Mouse (Mus musculus) bone marrow macrophage, adult 2 months (primary cell): ENCODE measurements around the gene Gm21985. TPM values are rescaled to one million over a fixed set of nuclear protein-coding genes. Genes with fewer than 3 reads are reported as not detected.
"Not testable (repeated sequence)": the region's sequence is repeated elsewhere in the genome, so short reads cannot be mapped to it uniquely, and the experiment has no call there.

Experiments
- H3K27ac ChIP-seq: 2 replicates; pipeline ENCODE4 v1.5.1; 2012; ENCODE audit warnings: low read depth, low read length; ENCODE audit not compliant: insufficient read depth
- H3K4me1 ChIP-seq: 2 replicates; pipeline ENCODE4 v1.6.1; 2012; ENCODE audit warnings: low read length; ENCODE audit not compliant: control insufficient read depth, insufficient read depth
- H3K4me3 ChIP-seq: 2 replicates; pipeline ENCODE4 v1.5.1; 2012; ENCODE audit warnings: mild to moderate bottlenecking, low read length, moderate library complexity; ENCODE audit not compliant: insufficient read depth
- CTCF ChIP-seq: IDR thresholded peaks from 2 replicates; pipeline ENCODE4 v1.5.1; 2012; ENCODE audit warnings: low read depth, mild to moderate bottlenecking, low read length, moderate library complexity
- POLR2A ChIP-seq: IDR thresholded peaks from 2 replicates; pipeline ENCODE4 v1.6.1; 2012; ENCODE audit warnings: mild to moderate bottlenecking, low read depth, low read length, borderline replicate concordance
- polyA plus RNA-seq: library from polyadenylated mRNA; stranded (reverse); fragments of >200 nt; gene quantifications from 2 replicates; pipeline ENCODE4 v1.2.4, GENCODE M21; 2012; ENCODE audit not compliant: missing spikeins, insufficient read depth, insufficient read length

The Gm21985 gene
- polyA plus RNA-seq, 1 experiment, result not detected

DNA sequence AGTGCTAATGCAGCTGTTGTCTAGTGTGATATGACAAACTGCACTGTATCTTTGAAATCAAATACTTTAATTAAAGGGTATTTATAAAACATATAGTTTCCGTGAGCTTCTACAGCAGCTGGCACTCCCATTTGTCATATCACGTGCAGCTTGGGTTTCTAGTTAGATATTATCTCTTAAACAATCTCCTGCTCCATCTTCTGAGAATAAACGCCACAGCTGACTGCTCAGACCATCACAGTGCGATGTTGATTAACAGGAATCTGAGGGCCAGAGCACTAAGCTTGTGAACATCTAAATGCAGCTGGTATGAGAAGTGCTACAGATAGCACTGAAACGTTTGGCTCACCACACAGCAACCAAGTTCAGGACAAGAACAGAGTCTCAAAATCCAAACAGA, 164.3 kb downstream of the Gm21985 start:
- TF ChIP-seq POLR2A (no peak), CTCF (no peak)
- Histone ChIP-seq H3K27ac (no peak overlapping the region), H3K4me3 (no peak overlapping the region), H3K4me1 (peaks cover 9% of the 10 kb centered on the region)

DNA sequence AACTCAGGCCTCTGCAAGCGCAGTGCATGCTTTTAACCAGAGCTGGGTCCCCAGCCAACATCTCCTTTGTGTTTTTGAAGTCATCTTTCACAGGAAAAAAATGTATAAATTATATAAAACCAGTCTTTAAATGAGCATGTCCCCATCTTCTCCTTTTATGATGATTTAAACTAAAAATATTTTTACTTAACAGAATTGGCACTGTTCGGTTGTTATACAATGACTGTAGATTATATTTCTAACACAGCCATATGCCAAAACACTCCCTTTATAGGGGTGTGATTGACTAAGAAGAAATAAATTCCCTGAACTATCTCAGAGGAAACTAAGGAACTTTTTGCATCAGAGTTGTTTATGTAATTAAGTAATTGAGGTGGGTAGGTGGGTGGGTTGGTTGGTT, 166.4 kb downstream of the Gm21985 start:
- TF ChIP-seq CTCF, result no peak
- no peak for TF ChIP-seq POLR2A
- Histone ChIP-seq H3K4me1 (peaks cover 9% of the 10 kb centered on the region), H3K4me3 (no peak overlapping the region), H3K27ac (no peak overlapping the region; the same call in 1 of the 2 replicates)

DNA sequence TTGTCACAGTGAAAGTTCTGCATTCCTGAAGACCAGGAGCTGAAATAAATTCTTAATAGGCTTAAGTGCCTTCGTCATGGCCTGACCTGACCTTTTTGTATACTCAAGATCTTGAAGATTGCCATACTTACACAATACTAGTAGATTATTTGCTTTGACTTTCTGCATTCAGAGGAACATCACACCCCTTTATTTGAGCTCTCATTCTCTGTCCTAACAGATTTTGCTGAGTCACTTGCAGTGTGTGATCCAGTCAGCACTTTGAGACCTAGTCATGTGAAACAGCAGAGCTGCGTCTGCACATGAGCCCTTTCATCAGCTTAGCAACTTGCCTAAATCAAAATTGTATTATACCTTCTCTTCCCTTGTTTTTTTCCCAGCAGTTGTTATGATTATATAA, 167.2 kb downstream of the Gm21985 start:
- Histone ChIP-seq H3K4me3 (no peak overlapping the region), H3K27ac (peak overlapping the region; percentile 36), H3K4me1 (peaks cover 9% of the 10 kb centered on the region)
- TF ChIP-seq POLR2A (no peak), CTCF (no peak)

GRCm38 (mm10) chr2:112436292-112436691, 170.2 kb downstream of the Gm21985 start:
- Histone ChIP-seq H3K4me1 (peaks cover 9% of the 10 kb centered on the region), H3K27ac (no peak overlapping the region), H3K4me3 (no peak overlapping the region)
- TF ChIP-seq CTCF (no peak), POLR2A (no peak)

GRCm38 (mm10) chr2:112437589-112437988, 171.5 kb downstream of the Gm21985 start:
- Histone ChIP-seq H3K27ac (no peak overlapping the region), H3K4me1 (peaks cover 9% of the 10 kb centered on the region), H3K4me3 (no peak overlapping the region)
- TF ChIP-seq POLR2A, result no peak
- TF ChIP-seq CTCF, result no peak

DNA sequence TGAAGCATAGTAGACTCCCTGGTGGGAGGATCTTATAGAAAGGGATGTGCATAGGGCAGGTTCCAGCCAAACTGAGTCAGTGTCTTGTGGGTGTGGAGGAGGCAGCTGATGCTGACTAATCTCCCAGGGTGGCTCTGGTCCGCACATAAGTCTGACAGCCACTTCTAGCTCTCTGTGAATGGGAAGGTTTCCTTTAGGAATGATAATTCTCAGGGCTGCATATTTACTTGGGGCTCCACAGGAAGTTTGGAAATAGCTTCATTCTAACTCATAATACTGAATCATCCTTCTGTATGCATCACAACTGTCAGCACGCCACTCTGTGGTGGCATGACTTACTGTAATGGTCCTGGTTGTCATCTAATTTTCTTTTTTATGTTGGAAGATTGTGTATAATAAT, 177.4 kb downstream of the Gm21985 start:
- H3K4me3 ChIP-seq, result no peak overlapping the region
- no peak for TF ChIP-seq CTCF
- no peak for TF ChIP-seq POLR2A
- peak overlapping the region; percentile 21 for H3K27ac ChIP-seq
- peaks cover 27% of the 10 kb centered on the region for H3K4me1 ChIP-seq

DNA sequence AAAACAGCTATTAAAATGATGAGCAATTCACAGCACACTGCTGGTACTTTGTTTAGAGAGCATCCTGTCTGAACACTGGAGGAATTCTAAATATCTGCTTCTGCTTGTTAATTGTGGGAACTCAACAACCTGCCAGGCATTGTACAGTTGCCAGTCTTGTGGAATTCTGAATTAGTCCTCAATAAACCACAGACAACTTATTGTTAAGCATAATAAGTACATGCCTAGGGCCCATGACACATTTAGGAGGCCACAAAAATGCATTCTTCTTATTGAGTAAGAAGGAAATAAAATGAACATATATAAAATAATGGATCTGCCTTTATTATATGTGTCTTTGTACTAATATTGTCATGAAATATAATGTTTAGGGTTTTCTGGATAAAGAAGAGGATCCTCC, 179.4 kb downstream of the Gm21985 start:
- no peak overlapping the region for H3K4me3 ChIP-seq
- H3K4me1 ChIP-seq, result peaks cover 33% of the 10 kb centered on the region
- TF ChIP-seq POLR2A (no peak), CTCF (no peak)
- H3K27ac ChIP-seq, result no peak overlapping the region

DNA sequence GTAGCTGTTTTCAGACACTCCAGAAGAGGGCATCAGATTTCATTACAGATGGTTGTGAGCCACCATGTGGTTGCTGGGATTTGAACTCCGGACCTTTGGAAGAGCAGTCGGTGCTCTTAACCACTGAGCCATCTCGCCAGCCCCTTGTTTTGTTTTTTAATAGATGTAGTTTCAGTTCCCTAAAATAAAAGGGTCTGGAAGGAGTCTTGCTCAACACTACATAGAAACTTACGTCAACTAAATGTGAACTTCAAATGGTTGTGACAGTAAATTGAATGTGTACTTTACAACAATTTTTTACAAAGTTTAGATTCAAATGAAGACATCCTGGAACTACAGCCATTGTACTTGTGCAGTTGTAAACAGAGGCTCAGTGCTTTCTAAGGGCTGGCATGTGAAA, 181.9 kb downstream of the Gm21985 start:
- peak overlapping the region; percentile 99 for H3K27ac ChIP-seq
- H3K4me3 ChIP-seq, result peak overlapping the region; percentile 11; the same call in 1 of the 2 replicates
- H3K4me1 ChIP-seq, result peaks cover 41% of the 10 kb centered on the region

GRCm38 (mm10) chr2:112448510-112449059, 182.5 kb downstream of the Gm21985 start:
- no peak for TF ChIP-seq POLR2A
- TF ChIP-seq CTCF, result no peak
- H3K4me3 ChIP-seq, result peak overlapping the region; percentile 11; the same call in 1 of the 2 replicates
- H3K4me1 ChIP-seq, result peaks cover 36% of the 10 kb centered on the region
- H3K27ac ChIP-seq, result peak overlapping the region; percentile 99

- peaks cover 32% of the 10 kb centered on the region for H3K4me1 ChIP-seq
- no peak overlapping the region for H3K4me3 ChIP-seq
- TF ChIP-seq CTCF (0 out of 2 replicates have a peak, but pooled peaks have one; percentile 26), POLR2A (no peak)
- H3K27ac ChIP-seq, result no peak overlapping the region
These were observed 183.6 kb downstream of the Gm21985 start for GRCm38 (mm10) chr2:112449597-112450296.

DNA sequence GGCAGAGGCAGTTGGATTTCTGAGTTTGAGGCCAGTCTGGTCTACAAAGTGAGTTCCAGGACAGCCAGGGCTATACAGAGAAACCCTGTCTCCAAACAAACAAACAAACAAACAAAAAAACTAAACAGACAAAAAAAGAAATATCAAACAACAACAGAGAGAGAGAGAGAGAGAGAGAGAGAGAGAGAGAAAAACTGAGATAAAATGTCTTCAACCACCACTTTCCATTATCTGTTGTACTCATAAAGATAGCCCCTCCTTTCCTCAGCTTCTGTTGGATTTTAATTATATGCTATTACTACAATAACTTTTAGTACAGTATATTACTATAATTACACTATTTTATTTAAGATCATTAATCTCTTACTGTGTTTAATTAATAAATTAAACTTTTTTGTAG, 186.4 kb downstream of the Gm21985 start:
- peaks cover 26% of the 10 kb centered on the region for H3K4me1 ChIP-seq
- not testable (repeated sequence) for H3K4me3 ChIP-seq

More for the DNA sequence above, 186.4 kb downstream of the Gm21985 start:
- not testable (repeated sequence) for H3K27ac ChIP-seq
